Mouse (Mus musculus) thymus, postnatal 36 days (tissue): ENCODE results near the gene Mucl1.
"Not testable (repeated sequence)": the region's sequence is repeated elsewhere in the genome, so short reads cannot be mapped to it uniquely, and the experiment has no call there.

Experiments used
- DNase-seq, 2 experiments: peaks; one replicate each; pipeline ENCODE4 v3.0.0; 2022; ENCODE audit warnings: mixed read lengths in 2 of 2

The Mucl1 gene

DNA sequence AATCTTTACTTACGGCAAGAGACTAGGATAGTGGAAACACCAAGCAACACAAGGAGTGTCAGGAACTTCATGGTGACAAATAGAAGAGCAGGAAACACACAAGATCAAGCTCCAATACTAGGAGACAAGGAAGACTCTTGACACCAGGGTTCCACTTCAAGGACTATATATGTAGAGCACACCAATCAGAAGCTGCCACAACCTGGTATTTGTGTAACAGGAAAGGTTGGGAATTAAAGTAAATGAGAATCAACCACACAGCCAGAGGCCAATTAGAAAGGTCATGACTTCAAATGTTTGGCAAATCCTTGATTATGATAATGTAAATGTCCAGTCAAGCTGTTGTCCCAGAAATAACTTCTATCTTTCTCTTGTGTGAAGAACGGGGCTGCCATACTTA lies at the start of gene Mucl1:
Mucl1 (minus strand) TSS at position 101 of the 400 bp plus-strand sequence.
- no peak for DNase-seq

DNA sequence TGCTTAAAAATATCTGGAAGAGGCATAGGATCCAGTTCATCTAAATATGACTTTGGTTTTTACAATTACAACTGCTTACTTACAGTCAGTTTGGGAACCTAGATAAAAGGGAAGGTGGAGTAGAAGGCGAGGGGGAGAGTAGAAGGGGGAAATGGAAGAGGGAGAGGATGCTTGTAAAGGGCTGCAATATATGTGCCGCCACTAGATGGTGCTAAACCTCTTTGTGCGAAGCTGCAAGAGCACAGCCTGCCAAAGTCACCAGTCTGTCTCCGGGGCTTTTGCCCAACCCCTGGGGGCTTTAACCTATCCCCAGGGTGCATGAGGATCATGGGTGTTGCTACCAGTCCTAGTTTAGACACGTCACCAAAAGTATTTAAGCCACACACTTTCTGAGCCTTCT lies 11.6 kb upstream of the Mucl1 start:
- DNase-seq, result peak; percentile 5 to 21

DNA sequence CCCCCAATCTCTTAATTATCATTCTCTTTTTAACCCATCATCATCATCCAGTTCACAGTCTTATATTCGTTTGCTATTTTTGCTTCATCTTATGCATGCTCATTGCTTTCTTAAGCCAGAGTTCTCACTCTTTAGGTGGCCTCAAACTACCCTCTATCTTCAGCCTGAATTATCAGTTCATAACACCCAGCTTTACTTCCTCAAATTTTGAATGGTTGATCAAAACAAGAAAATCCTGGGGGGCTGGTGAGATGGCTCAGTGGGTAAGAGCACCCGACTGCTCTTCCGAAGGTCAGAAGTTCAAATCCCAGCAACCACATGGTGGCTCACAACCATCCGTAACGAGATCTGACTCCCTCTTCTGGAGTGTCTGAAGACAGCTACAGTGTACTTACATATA lies 38.4 kb downstream of the Mucl1 start:
- DNase-seq, result not testable (repeated sequence)
